Mouse (Mus musculus): ENCODE measurements around the gene Cabp7. TPM values are rescaled to one million over a fixed set of nuclear protein-coding genes. Genes with fewer than 3 reads are reported as not detected.

Gene Cabp7
- polyA plus RNA-seq, 1 experiment from 2014 or later = 0.17 TPM

- H3K4me3 ChIP-seq = no peak overlapping the region
- H3K27me3 ChIP-seq = peaks cover 36% of the 10 kb centered on the region
- 63% methylated on average over 5 of the region's 5 CpGs for WGBS
- no peak overlapping the region for H3K27ac ChIP-seq
- no peak for ATAC-seq (ENCODE audit: insufficient number of reproducible peaks, insufficient read depth, low FRiP score, low TSS enrichment, low read depth)
- peaks cover 20% of the 10 kb centered on the region for H3K36me3 ChIP-seq
- H3K4me1 ChIP-seq = no peaks in the 10 kb centered on the region
- no peak overlapping the region for H3K9ac ChIP-seq
- no peak overlapping the region for H3K4me2 ChIP-seq
- H3K9me3 ChIP-seq = no peaks in the 10 kb centered on the region
Observed at GRCm38 (mm10) chr11:4764476-4764875, 17.9 kb upstream of the Cabp7 start.

GRCm38 (mm10) chr11:4763631-4764030 lies 17.1 kb upstream of the Cabp7 start:
- no peak for ATAC-seq (ENCODE audit: insufficient number of reproducible peaks, insufficient read depth, low FRiP score, low TSS enrichment, low read depth)

GRCm38 (mm10) chr11:4762511-4762910 lies 15.9 kb upstream of the Cabp7 start:
- WGBS = 12% methylated on average over 2 of the region's 2 CpGs
- no peak for ATAC-seq (ENCODE audit: insufficient number of reproducible peaks, insufficient read depth, low FRiP score, low TSS enrichment, low read depth)
- H3K4me2 ChIP-seq = no peak overlapping the region
- no peak overlapping the region for H3K27ac ChIP-seq
- H3K4me3 ChIP-seq = no peak overlapping the region
- H3K36me3 ChIP-seq = peaks cover 4% of the 10 kb centered on the region
- no peaks in the 10 kb centered on the region for H3K4me1 ChIP-seq
- H3K9ac ChIP-seq = no peak overlapping the region
- H3K9me3 ChIP-seq = no peaks in the 10 kb centered on the region
- H3K27me3 ChIP-seq = peaks cover 36% of the 10 kb centered on the region

More at GRCm38 (mm10) chr11:4763631-4764030, 17.1 kb upstream of the Cabp7 start:
- Histone ChIP-seq H3K4me1 (no peaks in the 10 kb centered on the region), H3K4me2 (no peak overlapping the region), H3K27me3 (peaks cover 36% of the 10 kb centered on the region), H3K27ac (no peak overlapping the region), H3K9ac (no peak overlapping the region), H3K9me3 (no peaks in the 10 kb centered on the region), H3K36me3 (peaks cover 12% of the 10 kb centered on the region), H3K4me3 (no peak overlapping the region)
- 14% methylated on average over 5 of the region's 5 CpGs for WGBS

- ATAC-seq (ENCODE audit: insufficient number of reproducible peaks, insufficient read depth, low FRiP score, low TSS enrichment, low read depth) = no peak
- Histone ChIP-seq H3K4me2 (no peak overlapping the region), H3K36me3 (no peaks in the 10 kb centered on the region), H3K4me3 (no peak overlapping the region), H3K9me3 (no peaks in the 10 kb centered on the region), H3K9ac (no peak overlapping the region), H3K27me3 (peaks cover 36% of the 10 kb centered on the region), H3K4me1 (no peaks in the 10 kb centered on the region), H3K27ac (no peak overlapping the region)
- WGBS = 8% methylated on average over 6 of the region's 6 CpGs
Observed at GRCm38 (mm10) chr11:4761991-4762390, 15.4 kb upstream of the Cabp7 start.

GRCm38 (mm10) chr11:4760438-4760837 lies 13.9 kb upstream of the Cabp7 start:
- no peaks in the 10 kb centered on the region for H3K9me3 ChIP-seq
- no peak overlapping the region for H3K27ac ChIP-seq
- H3K36me3 ChIP-seq = no peaks in the 10 kb centered on the region
- no peaks in the 10 kb centered on the region for H3K4me1 ChIP-seq
- H3K4me2 ChIP-seq = no peak overlapping the region
- H3K9ac ChIP-seq = no peak overlapping the region
- peaks cover 36% of the 10 kb centered on the region for H3K27me3 ChIP-seq
- H3K4me3 ChIP-seq = no peak overlapping the region
- WGBS = 19% methylated on average over 4 of the region's 4 CpGs
- no peak for ATAC-seq (ENCODE audit: insufficient number of reproducible peaks, insufficient read depth, low FRiP score, low TSS enrichment, low read depth)

GRCm38 (mm10) chr11:4757789-4758158 lies 11.2 kb upstream of the Cabp7 start:
- H3K27me3 ChIP-seq = peaks cover 25% of the 10 kb centered on the region
- 40% methylated on average over 4 of the region's 4 CpGs for WGBS
- H3K27ac ChIP-seq = no peak overlapping the region

GRCm38 (mm10) chr11:4756984-4757788 lies 10.6 kb upstream of the Cabp7 start:
- Histone ChIP-seq H3K9me3 (no peaks in the 10 kb centered on the region; the same call in 1 of the 2 replicates), H3K36me3 (no peaks in the 10 kb centered on the region), H3K4me3 (no peak overlapping the region), H3K27ac (no peak overlapping the region), H3K9ac (no peak overlapping the region), H3K27me3 (peaks cover 26% of the 10 kb centered on the region), H3K4me1 (no peaks in the 10 kb centered on the region), H3K4me2 (no peak overlapping the region)
- ATAC-seq (ENCODE audit: insufficient number of reproducible peaks, insufficient read depth, low FRiP score, low TSS enrichment, low read depth) = no peak
- WGBS = 81% methylated on average over 11 of the region's 11 CpGs

More at GRCm38 (mm10) chr11:4757789-4758158, 11.2 kb upstream of the Cabp7 start:
- no peak for ATAC-seq (ENCODE audit: insufficient number of reproducible peaks, insufficient read depth, low FRiP score, low TSS enrichment, low read depth)
- H3K36me3 ChIP-seq = no peaks in the 10 kb centered on the region
- H3K4me3 ChIP-seq = no peak overlapping the region
- H3K9me3 ChIP-seq = no peaks in the 10 kb centered on the region; the same call in 1 of the 2 replicates
- H3K4me2 ChIP-seq = no peak overlapping the region
- H3K9ac ChIP-seq = no peak overlapping the region
- H3K4me1 ChIP-seq = no peaks in the 10 kb centered on the region

GRCm38 (mm10) chr11:4756460-4756859 lies 9.9 kb upstream of the Cabp7 start:
- H3K4me2 ChIP-seq = no peak overlapping the region
- no peak overlapping the region for H3K4me3 ChIP-seq
- H3K27me3 ChIP-seq = peaks cover 21% of the 10 kb centered on the region
- no peak overlapping the region for H3K9ac ChIP-seq
- no peaks in the 10 kb centered on the region; the same call in 1 of the 2 replicates for H3K9me3 ChIP-seq
- 79% methylated on average over 9 of the region's 9 CpGs for WGBS
- no peaks in the 10 kb centered on the region for H3K36me3 ChIP-seq
- no peak for ATAC-seq (ENCODE audit: insufficient number of reproducible peaks, insufficient read depth, low FRiP score, low TSS enrichment, low read depth)
- H3K27ac ChIP-seq = no peak overlapping the region
- H3K4me1 ChIP-seq = no peaks in the 10 kb centered on the region

- H3K4me2 ChIP-seq = no peak overlapping the region
- no peaks in the 10 kb centered on the region for H3K36me3 ChIP-seq
- H3K9ac ChIP-seq = no peak overlapping the region
- no peak for ATAC-seq (ENCODE audit: insufficient number of reproducible peaks, insufficient read depth, low FRiP score, low TSS enrichment, low read depth)
- 76% methylated on average over 11 of the region's 11 CpGs for WGBS
- H3K27ac ChIP-seq = no peak overlapping the region
- H3K4me3 ChIP-seq = no peak overlapping the region
- no peaks in the 10 kb centered on the region; the same call in 1 of the 2 replicates for H3K9me3 ChIP-seq
- peaks cover 22% of the 10 kb centered on the region for H3K27me3 ChIP-seq
- no peaks in the 10 kb centered on the region for H3K4me1 ChIP-seq
Observed at GRCm38 (mm10) chr11:4754867-4755266, 8.3 kb upstream of the Cabp7 start.

- Histone ChIP-seq H3K4me1 (no peaks in the 10 kb centered on the region), H3K9ac (no peak overlapping the region), H3K4me2 (no peak overlapping the region), H3K36me3 (no peaks in the 10 kb centered on the region), H3K9me3 (no peaks in the 10 kb centered on the region; the same call in 1 of the 2 replicates), H3K27me3 (peaks cover 30% of the 10 kb centered on the region), H3K4me3 (no peak overlapping the region), H3K27ac (no peak overlapping the region)
- ATAC-seq (ENCODE audit: insufficient number of reproducible peaks, insufficient read depth, low FRiP score, low TSS enrichment, low read depth) = no peak
- WGBS = 88% methylated on average over 3 of the region's 3 CpGs
Observed at GRCm38 (mm10) chr11:4754036-4754435, 7.5 kb upstream of the Cabp7 start.

- no peak overlapping the region for H3K9ac ChIP-seq
- no peaks in the 10 kb centered on the region; the same call in 1 of the 2 replicates for H3K9me3 ChIP-seq
- no peak for ATAC-seq (ENCODE audit: insufficient number of reproducible peaks, insufficient read depth, low FRiP score, low TSS enrichment, low read depth)
- H3K4me1 ChIP-seq = no peaks in the 10 kb centered on the region
- H3K4me3 ChIP-seq = no peak overlapping the region
- peaks cover 42% of the 10 kb centered on the region for H3K27me3 ChIP-seq
- H3K27ac ChIP-seq = no peak overlapping the region
- no peaks in the 10 kb centered on the region for H3K36me3 ChIP-seq
- no peak overlapping the region for H3K4me2 ChIP-seq
- WGBS = 32% methylated on average over 10 of the region's 10 CpGs
Observed at GRCm38 (mm10) chr11:4752836-4753235, 6.3 kb upstream of the Cabp7 start.

GRCm38 (mm10) chr11:4750263-4750662 lies 3.7 kb upstream of the Cabp7 start:
- no peak overlapping the region for H3K9ac ChIP-seq
- no peaks in the 10 kb centered on the region for H3K36me3 ChIP-seq
- 6% methylated on average over 9 of the region's 9 CpGs for WGBS
- peaks cover 16% of the 10 kb centered on the region for H3K4me1 ChIP-seq
- H3K4me3 ChIP-seq = no peak overlapping the region
- no peaks in the 10 kb centered on the region; the same call in 1 of the 2 replicates for H3K9me3 ChIP-seq
- no peak overlapping the region for H3K4me2 ChIP-seq
- no peak overlapping the region for H3K27ac ChIP-seq
- peaks cover 68% of the 10 kb centered on the region for H3K27me3 ChIP-seq
- no peak for ATAC-seq (ENCODE audit: insufficient number of reproducible peaks, insufficient read depth, low FRiP score, low TSS enrichment, low read depth)
